Mouse (Mus musculus): ENCODE data around the gene Pde4d.

Pde4d gene

GRCm38 (mm10) chr13:109047126-109047525, 597.4 kb downstream of the Pde4d start:
- DNase-seq (ENCODE audit: low spot score): no peak

- no peak for DNase-seq (ENCODE audit: low spot score)
Observed at GRCm38 (mm10) chr13:109052805-109053204, 603.1 kb downstream of the Pde4d start.

- DNase-seq (ENCODE audit: low spot score): no peak
Observed at GRCm38 (mm10) chr13:109053242-109054018, 603.7 kb downstream of the Pde4d start.

- DNase-seq (ENCODE audit: low spot score): no peak
Observed at GRCm38 (mm10) chr13:109058045-109058444, 608.3 kb downstream of the Pde4d start.

- no peak for DNase-seq (ENCODE audit: low spot score)
Observed at GRCm38 (mm10) chr13:109066581-109067159, 616.9 kb downstream of the Pde4d start.

- DNase-seq (ENCODE audit: low spot score): no peak
Observed at GRCm38 (mm10) chr13:109068258-109069219, 618.8 kb downstream of the Pde4d start.

GRCm38 (mm10) chr13:109073371-109073770, 623.6 kb downstream of the Pde4d start:
- DNase-seq (ENCODE audit: low spot score): no peak

GRCm38 (mm10) chr13:109074078-109074477, 624.3 kb downstream of the Pde4d start:
- DNase-seq (ENCODE audit: low spot score): no peak

- no peak for DNase-seq (ENCODE audit: low spot score)
Observed at GRCm38 (mm10) chr13:109092654-109093053, 642.9 kb downstream of the Pde4d start.

GRCm38 (mm10) chr13:109096654-109097053, 646.9 kb downstream of the Pde4d start:
- DNase-seq (ENCODE audit: low spot score): no peak

- DNase-seq (ENCODE audit: low spot score): no peak
Observed at GRCm38 (mm10) chr13:109116004-109116341, 666.2 kb downstream of the Pde4d start.

- no peak for DNase-seq (ENCODE audit: low spot score)
Observed at GRCm38 (mm10) chr13:109116342-109117201, 666.8 kb downstream of the Pde4d start.

- DNase-seq (ENCODE audit: low spot score): no peak
Observed at GRCm38 (mm10) chr13:109117210-109117791, 667.6 kb downstream of the Pde4d start.

- DNase-seq (ENCODE audit: low spot score): no peak
Observed at GRCm38 (mm10) chr13:109118296-109118800, 668.6 kb downstream of the Pde4d start.

GRCm38 (mm10) chr13:109121867-109122266, 672.1 kb downstream of the Pde4d start:
- no peak for DNase-seq (ENCODE audit: low spot score)

- no peak for DNase-seq (ENCODE audit: low spot score)
Observed at GRCm38 (mm10) chr13:109136405-109136804, 686.7 kb downstream of the Pde4d start.

- DNase-seq (ENCODE audit: low spot score): no peak
Observed at GRCm38 (mm10) chr13:109158703-109159102, 709.0 kb downstream of the Pde4d start.

GRCm38 (mm10) chr13:109168556-109169334, 719.0 kb downstream of the Pde4d start:
- DNase-seq (ENCODE audit: low spot score): no peak

GRCm38 (mm10) chr13:109169335-109169606, 719.5 kb downstream of the Pde4d start:
- DNase-seq (ENCODE audit: low spot score): no peak

GRCm38 (mm10) chr13:109171688-109172087, 721.9 kb downstream of the Pde4d start:
- DNase-seq (ENCODE audit: low spot score): no peak

- DNase-seq (ENCODE audit: low spot score): no peak
Observed at GRCm38 (mm10) chr13:109175281-109175680, 725.5 kb downstream of the Pde4d start.
